Mouse (Mus musculus): ENCODE data around the gene Slc17a7. TPM values are rescaled to one million over a fixed set of nuclear protein-coding genes. Genes with fewer than 3 reads are reported as not detected.

Gene Slc17a7
- polyA plus RNA-seq, 1 experiment from 2014 or later: 0.19 TPM

DNA sequence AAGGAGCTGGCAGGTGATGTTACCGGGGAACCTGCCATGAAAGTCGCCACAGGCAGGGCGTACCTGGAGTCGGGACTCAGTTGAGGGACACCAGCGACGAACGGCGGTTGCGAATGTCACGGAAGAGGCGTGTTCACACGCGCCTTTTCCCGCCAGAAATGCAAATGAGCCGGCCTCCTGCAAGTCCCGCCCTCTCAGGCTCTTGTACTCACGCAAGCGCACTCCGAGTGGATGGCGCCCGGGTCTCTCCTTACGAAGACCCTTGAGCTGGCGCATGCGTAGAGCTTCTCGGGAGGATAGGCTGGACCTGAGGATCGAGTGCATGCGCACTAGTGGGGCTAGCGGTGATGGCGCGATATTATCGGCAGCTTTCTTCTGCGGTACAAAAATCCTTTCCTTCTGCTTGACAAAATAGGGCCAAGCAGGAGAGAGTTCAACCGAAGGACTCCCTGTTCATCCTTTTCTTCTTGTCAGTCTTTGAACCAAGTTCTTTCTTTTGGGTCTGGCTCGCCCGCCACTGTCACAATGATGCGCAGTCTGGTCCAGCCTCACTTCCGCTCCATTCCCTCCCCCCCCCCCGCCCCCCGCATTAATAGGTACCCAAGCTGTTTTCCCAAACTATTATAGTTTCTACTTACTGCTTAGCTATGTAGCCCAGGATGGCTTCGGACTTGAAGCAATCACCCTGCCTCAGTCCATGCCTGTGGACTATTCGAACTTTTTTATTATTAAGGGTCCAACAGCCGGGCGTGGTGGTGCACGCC is 40.8 kb downstream of the Slc17a7 start, which contains the start of gene Ccdc155:
TSS of gene Ccdc155 (minus strand) at position 513 of the 764 bp plus-strand sequence.
- Histone ChIP-seq H3K27me3 (ENCODE audit: insufficient read depth, low read length) (peaks cover 5% of the 10 kb centered on the region; the same call in 1 of the 2 replicates), H3K4me1 (ENCODE audit: insufficient read depth, low read length) (no peaks in the 10 kb centered on the region), H3K36me3 (ENCODE audit: insufficient read depth, low read length) (no peaks in the 10 kb centered on the region), H3K27ac (ENCODE audit: low read length) (no peak within 1 kb of the TSS), H3K4me2 (replicated peaks; ENCODE audit: low read depth, low read length) (peak within 1 kb of the TSS; percentile 60), H3K4me3 (ENCODE audit: low read length) (peak within 1 kb of the TSS; percentile 51), H3K9me3 (ENCODE audit: low read length) (no peaks in the 10 kb centered on the region; the same call in 1 of the 2 replicates), H3K9ac (replicated peaks; ENCODE audit: low read length) (peak within 1 kb of the TSS; percentile 37)
- ATAC-seq (ENCODE audit: low FRiP score, low TSS enrichment): peak; percentile 95
- 9% methylated on average over 44 of the region's 44 CpGs for WGBS

DNA sequence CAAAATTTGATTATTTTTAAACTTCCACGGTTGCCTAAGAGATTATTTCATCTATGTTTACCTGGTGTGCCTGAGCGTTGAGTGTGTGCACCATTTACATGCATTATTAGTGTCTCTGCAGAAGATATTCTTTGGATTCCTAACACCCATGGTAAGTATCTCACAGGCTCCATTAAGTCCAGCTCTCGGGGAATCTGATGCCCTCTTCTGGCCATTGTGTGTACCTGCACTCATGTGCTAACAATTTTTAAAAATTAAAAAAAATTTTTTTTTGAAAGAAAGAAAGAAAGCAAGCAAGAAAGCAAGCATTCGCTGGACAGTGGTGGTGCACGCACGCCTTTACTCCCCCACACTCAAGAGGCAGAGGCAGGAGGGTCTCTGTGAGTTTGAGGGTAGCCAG is 44.5 kb downstream of the Slc17a7 start:
- no peak overlapping the region for H3K9ac ChIP-seq (replicated peaks; ENCODE audit: low read length)
- H3K27me3 ChIP-seq (ENCODE audit: insufficient read depth, low read length): peaks cover 27% of the 10 kb centered on the region
- no peak overlapping the region for H3K4me2 ChIP-seq (replicated peaks; ENCODE audit: low read depth, low read length)
- H3K27ac ChIP-seq (ENCODE audit: low read length): no peak overlapping the region
- ATAC-seq (ENCODE audit: low FRiP score, low TSS enrichment): no peak
- H3K4me1 ChIP-seq (ENCODE audit: insufficient read depth, low read length): peaks cover 9% of the 10 kb centered on the region; the same call in 1 of the 2 replicates
- no peak overlapping the region for H3K4me3 ChIP-seq (ENCODE audit: low read length)
- H3K9me3 ChIP-seq (ENCODE audit: low read length): no peaks in the 10 kb centered on the region; the same call in 1 of the 2 replicates
- 77% methylated on average over 6 of the region's 6 CpGs for WGBS
- H3K36me3 ChIP-seq (ENCODE audit: insufficient read depth, low read length): no peaks in the 10 kb centered on the region

DNA sequence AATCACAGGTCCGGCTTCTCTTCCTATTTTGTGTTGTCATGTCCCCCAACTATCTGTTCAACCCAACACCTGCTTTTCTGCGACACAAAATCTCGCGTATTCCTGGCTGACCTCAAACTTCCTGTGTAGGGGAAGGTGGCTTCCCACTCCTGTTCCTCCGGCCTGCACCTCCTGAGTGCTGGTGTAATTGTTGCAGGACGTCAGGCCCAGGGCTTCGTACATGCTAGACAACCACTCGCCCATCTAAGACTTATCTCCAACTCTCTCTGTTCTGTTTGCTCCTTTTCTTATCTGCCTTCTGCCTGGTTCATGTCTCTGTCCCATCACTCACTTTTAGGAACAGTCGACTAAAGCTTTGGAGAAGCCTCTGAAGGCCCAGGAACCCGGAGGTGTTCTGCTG is 47.3 kb downstream of the Slc17a7 start:
- H3K4me3 ChIP-seq (ENCODE audit: low read length): no peak overlapping the region
- H3K9ac ChIP-seq (replicated peaks; ENCODE audit: low read length): no peak overlapping the region
- H3K9me3 ChIP-seq (ENCODE audit: low read length): no peaks in the 10 kb centered on the region; the same call in 1 of the 2 replicates
- peaks cover 25% of the 10 kb centered on the region for H3K27me3 ChIP-seq (ENCODE audit: insufficient read depth, low read length)
- peaks cover 16% of the 10 kb centered on the region; the same call in 1 of the 2 replicates for H3K4me1 ChIP-seq (ENCODE audit: insufficient read depth, low read length)
- H3K36me3 ChIP-seq (ENCODE audit: insufficient read depth, low read length): no peaks in the 10 kb centered on the region
- WGBS: 59% methylated on average over 10 of the region's 10 CpGs
- ATAC-seq (ENCODE audit: low FRiP score, low TSS enrichment): no peak
- H3K4me2 ChIP-seq (replicated peaks; ENCODE audit: low read depth, low read length): no peak overlapping the region
- no peak overlapping the region for H3K27ac ChIP-seq (ENCODE audit: low read length)

DNA sequence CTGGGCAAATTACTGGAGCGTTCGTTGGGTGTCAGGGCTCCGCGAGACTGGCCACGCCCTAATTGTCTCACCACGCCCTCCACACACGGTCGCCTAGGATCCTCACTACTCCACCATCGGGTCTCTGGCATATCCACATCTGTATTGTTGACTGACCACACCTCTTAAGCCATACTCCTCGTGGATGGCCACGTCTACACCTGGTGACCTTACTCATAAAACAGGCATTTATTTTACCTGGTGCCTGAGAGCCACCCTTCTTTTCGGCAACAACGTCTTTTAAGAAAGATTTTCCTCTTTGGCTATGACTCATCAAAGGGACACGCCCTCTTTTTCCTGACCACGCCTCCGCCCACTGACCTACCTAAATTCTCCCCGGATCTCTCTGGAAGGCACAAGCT is 48.1 kb downstream of the Slc17a7 start, which contains the start of gene Dkkl1:
TSS of gene Dkkl1 (minus strand) at position 297 of the 401 bp plus-strand sequence.
- WGBS: 6% methylated on average over 17 of the region's 17 CpGs
- H3K36me3 ChIP-seq (ENCODE audit: insufficient read depth, low read length): no peaks in the 10 kb centered on the region
- 0 out of 2 replicates have a peak within 1 kb of the TSS, but pooled peaks have one; percentile 16 for H3K4me3 ChIP-seq (ENCODE audit: low read length)
- H3K27ac ChIP-seq (ENCODE audit: low read length): no peak within 1 kb of the TSS
- H3K27me3 ChIP-seq (ENCODE audit: insufficient read depth, low read length): peaks cover 25% of the 10 kb centered on the region
- H3K9ac ChIP-seq (replicated peaks; ENCODE audit: low read length): peak within 1 kb of the TSS; percentile 17; the same call in 1 of the 2 replicates
- peak within 1 kb of the TSS; percentile 48 for H3K4me2 ChIP-seq (replicated peaks; ENCODE audit: low read depth, low read length)
- no peaks in the 10 kb centered on the region; the same call in 1 of the 2 replicates for H3K9me3 ChIP-seq (ENCODE audit: low read length)
- ATAC-seq (ENCODE audit: low FRiP score, low TSS enrichment): no peak
- H3K4me1 ChIP-seq (ENCODE audit: insufficient read depth, low read length): peaks cover 20% of the 10 kb centered on the region

DNA sequence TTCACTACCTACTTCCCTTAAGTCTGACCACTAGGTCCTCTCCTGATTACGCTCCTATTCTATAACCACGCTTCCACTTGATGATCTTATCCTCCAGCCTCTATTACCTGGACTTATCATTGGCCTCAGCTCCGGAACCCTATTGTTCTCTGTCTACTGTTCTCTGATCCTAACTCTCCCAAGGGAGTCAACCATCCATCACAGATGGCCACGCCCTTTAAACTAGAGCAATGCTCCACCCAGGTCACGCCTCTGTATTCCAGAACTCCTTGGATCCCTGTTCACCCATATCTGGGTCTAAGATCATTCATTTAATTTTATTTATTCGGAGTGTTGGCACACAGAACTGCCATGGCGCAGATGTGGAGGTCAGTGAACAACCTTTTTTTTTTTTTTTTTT is 48.6 kb downstream of the Slc17a7 start:
- H3K4me3 ChIP-seq (ENCODE audit: low read length): no peak overlapping the region
- WGBS: 70% methylated on average over 7 of the region's 7 CpGs
- peaks cover 25% of the 10 kb centered on the region for H3K4me1 ChIP-seq (ENCODE audit: insufficient read depth, low read length)
- no peak overlapping the region for H3K9ac ChIP-seq (replicated peaks; ENCODE audit: low read length)
- no peak for ATAC-seq (ENCODE audit: low FRiP score, low TSS enrichment)
- no peaks in the 10 kb centered on the region; the same call in 1 of the 2 replicates for H3K9me3 ChIP-seq (ENCODE audit: low read length)
- no peak overlapping the region for H3K27ac ChIP-seq (ENCODE audit: low read length)
- H3K4me2 ChIP-seq (replicated peaks; ENCODE audit: low read depth, low read length): peak overlapping the region; percentile 48
- H3K27me3 ChIP-seq (ENCODE audit: insufficient read depth, low read length): peaks cover 25% of the 10 kb centered on the region
- H3K36me3 ChIP-seq (ENCODE audit: insufficient read depth, low read length): peaks cover 2% of the 10 kb centered on the region; the same call in 1 of the 2 replicates

DNA sequence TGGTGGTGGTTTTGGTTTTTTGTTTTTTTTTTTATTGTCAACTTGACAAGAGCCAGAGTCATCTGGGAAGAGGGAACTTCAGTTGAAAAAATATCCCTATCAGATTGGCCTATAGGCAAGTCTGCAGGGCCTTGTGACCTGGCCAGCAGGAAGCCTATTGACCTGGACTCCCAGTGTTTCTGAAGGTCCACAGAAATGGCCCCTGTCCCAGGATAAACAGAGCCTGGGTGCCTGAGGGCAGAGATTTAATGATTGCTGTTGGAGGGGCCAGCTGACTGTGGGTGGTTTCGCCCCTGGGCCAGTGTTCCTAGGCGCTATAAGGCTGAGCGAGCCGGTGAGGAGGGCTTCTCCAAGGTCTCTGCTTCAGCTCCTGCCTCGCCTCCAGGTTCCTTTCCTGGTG is 50.0 kb downstream of the Slc17a7 start:
- Histone ChIP-seq H3K27me3 (ENCODE audit: insufficient read depth, low read length) (peaks cover 25% of the 10 kb centered on the region), H3K4me3 (ENCODE audit: low read length) (no peak overlapping the region), H3K9me3 (ENCODE audit: low read length) (no peaks in the 10 kb centered on the region), H3K9ac (replicated peaks; ENCODE audit: low read length) (no peak overlapping the region), H3K4me1 (ENCODE audit: insufficient read depth, low read length) (peaks cover 38% of the 10 kb centered on the region), H3K27ac (ENCODE audit: low read length) (no peak overlapping the region), H3K36me3 (ENCODE audit: insufficient read depth, low read length) (peaks cover 15% of the 10 kb centered on the region), H3K4me2 (replicated peaks; ENCODE audit: low read depth, low read length) (no peak overlapping the region)
- no peak for ATAC-seq (ENCODE audit: low FRiP score, low TSS enrichment)
- WGBS: 65% methylated on average over 5 of the region's 5 CpGs

DNA sequence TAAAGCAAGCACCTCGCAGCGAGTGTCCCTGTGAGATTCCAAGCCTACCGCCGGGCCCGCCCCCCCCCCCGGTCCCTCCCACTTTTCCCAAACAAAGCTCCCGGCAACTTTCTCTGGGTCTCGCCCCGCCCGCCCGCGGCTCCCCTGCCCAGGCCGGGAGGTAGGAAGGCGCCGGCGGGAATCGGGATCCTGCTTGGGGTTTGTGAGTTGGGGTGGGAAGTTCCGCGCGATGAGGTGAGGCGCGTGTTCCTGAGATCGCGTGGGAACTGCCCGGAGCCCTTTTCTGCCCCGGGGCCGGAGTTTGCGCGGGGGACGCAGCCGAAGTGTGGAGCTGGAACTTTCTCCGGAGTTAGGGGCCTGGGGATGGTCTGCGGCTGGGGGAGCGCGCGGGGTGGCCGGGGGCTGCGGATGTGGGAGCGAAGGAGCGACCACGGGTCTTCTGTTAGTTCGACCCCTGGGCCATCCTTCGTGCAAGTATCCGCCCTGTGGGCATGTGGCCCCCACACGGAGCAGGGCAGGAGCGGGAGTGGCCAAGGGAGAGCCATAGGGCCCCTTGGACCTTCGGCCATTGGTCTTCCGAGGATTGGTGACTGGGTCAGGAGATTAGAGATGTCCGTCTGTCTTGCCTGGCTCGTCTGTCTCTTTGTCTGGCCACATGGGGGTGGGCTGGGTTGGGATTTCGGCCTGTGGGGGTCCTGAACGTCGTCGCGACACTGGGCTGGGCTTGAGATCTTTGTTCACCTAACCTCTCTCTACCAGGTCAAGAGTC is 52.1 kb downstream of the Slc17a7 start, which contains the start of gene Tead2:
TSS of gene Tead2 (plus strand) at position 81 of the 769 bp plus-strand sequence.
- peaks cover 36% of the 10 kb centered on the region for H3K36me3 ChIP-seq (ENCODE audit: insufficient read depth, low read length)
- under 1% methylated on average over 53 of the region's 55 CpGs for WGBS
- H3K4me3 ChIP-seq (ENCODE audit: low read length): peak within 1 kb of the TSS; percentile 93
- peak within 1 kb of the TSS; percentile 99 for H3K9ac ChIP-seq (replicated peaks; ENCODE audit: low read length)
- H3K27me3 ChIP-seq (ENCODE audit: insufficient read depth, low read length): peaks cover 16% of the 10 kb centered on the region
- ATAC-seq (ENCODE audit: low FRiP score, low TSS enrichment): peak; percentile 64
- no peaks in the 10 kb centered on the region for H3K9me3 ChIP-seq (ENCODE audit: low read length)
- peak within 1 kb of the TSS; percentile 97 for H3K27ac ChIP-seq (ENCODE audit: low read length)
- H3K4me2 ChIP-seq (replicated peaks; ENCODE audit: low read depth, low read length): peak within 1 kb of the TSS; percentile 89
- peaks cover 45% of the 10 kb centered on the region for H3K4me1 ChIP-seq (ENCODE audit: insufficient read depth, low read length)

DNA sequence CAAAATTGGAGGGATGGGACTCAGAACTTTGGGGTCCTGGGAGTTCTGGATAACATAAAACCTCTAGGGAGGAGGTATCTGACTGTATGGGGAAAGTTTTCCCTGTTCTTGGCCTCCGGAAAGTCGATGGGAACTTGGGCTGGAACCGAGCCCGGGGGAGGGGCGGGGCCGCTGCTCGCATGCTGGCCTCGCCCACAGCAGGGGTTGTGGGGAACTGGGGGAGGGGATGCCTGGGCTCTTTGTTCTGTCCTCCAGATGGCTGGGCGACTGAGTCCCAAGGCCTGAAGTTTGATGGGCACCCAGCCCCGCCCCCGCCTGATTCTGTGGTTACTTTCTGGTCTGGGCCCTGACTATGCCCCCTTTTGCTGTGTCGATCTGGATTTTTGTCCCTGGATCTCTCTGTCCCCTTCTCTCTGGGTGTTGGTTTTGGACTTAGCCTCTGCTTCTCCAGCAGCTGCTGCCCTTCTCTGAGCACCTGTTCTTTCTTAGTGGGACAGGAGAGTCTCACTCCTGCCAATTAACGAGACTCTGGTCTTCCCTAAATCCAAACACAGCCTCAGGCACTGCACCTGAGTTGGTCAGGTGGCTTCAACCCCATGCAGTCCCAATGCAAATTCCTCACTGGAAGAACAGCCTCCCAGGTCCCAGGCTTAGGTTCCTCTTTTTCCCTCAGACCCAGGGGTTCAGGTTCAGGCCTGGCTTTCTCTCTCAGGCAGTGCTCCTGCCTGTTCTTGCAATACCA is 52.9 kb downstream of the Slc17a7 start:
- H3K4me2 ChIP-seq (replicated peaks; ENCODE audit: low read depth, low read length): peak overlapping the region; percentile 89
- H3K9me3 ChIP-seq (ENCODE audit: low read length): no peaks in the 10 kb centered on the region
- peak; percentile 82 for ATAC-seq (ENCODE audit: low FRiP score, low TSS enrichment)
- 2% methylated on average over 13 of the region's 13 CpGs for WGBS
- peak overlapping the region; percentile 97 for H3K27ac ChIP-seq (ENCODE audit: low read length)
- H3K4me1 ChIP-seq (ENCODE audit: insufficient read depth, low read length): peaks cover 44% of the 10 kb centered on the region
- peak overlapping the region; percentile 99 for H3K9ac ChIP-seq (replicated peaks; ENCODE audit: low read length)
- H3K4me3 ChIP-seq (ENCODE audit: low read length): peak overlapping the region; percentile 93
- H3K27me3 ChIP-seq (ENCODE audit: insufficient read depth, low read length): peaks cover 8% of the 10 kb centered on the region; the same call in 1 of the 2 replicates
- peaks cover 43% of the 10 kb centered on the region for H3K36me3 ChIP-seq (ENCODE audit: insufficient read depth, low read length)

DNA sequence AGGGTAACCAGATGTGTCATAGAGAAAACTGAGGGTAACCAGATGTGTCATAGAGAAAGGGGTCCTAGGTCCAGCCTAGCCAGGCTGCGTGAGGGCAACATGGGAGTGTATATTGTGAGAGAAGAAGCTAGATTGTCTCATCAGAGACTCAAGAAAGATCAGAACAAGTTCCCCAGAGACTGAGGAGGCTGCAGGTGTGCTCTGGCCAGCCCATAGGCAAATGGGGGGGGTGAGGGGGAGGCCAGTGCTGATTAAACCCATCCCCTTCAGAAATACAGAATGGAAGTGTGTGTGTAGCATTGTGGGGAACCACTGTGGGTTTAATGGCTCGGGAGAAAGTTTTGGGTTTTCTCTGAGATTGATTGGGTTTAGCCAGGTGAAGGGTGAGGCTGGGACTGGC is 57.9 kb downstream of the Slc17a7 start:
- no peaks in the 10 kb centered on the region for H3K27me3 ChIP-seq (ENCODE audit: insufficient read depth, low read length)
- no peak overlapping the region for H3K4me3 ChIP-seq (ENCODE audit: low read length)
- no peaks in the 10 kb centered on the region for H3K9me3 ChIP-seq (ENCODE audit: low read length)
- H3K9ac ChIP-seq (replicated peaks; ENCODE audit: low read length): no peak overlapping the region
- 86% methylated on average over 2 of the region's 2 CpGs for WGBS
- no peak overlapping the region for H3K27ac ChIP-seq (ENCODE audit: low read length)
- peaks cover 27% of the 10 kb centered on the region for H3K4me1 ChIP-seq (ENCODE audit: insufficient read depth, low read length)
- H3K36me3 ChIP-seq (ENCODE audit: insufficient read depth, low read length): peaks cover 92% of the 10 kb centered on the region
- no peak overlapping the region for H3K4me2 ChIP-seq (replicated peaks; ENCODE audit: low read depth, low read length)
- no peak for ATAC-seq (ENCODE audit: low FRiP score, low TSS enrichment)

Measured in kidney, embryonic 16.5 days (tissue).